Mouse (Mus musculus): ENCODE measurements around the gene Bcl9l. TPM values are rescaled to one million over a fixed set of nuclear protein-coding genes. Genes with fewer than 3 reads are reported as not detected.
A peak's percentile ranks its signal among the peaks of the same experiment; 100 is the strongest.

Bcl9l gene
- polyA plus RNA-seq, 1 experiment from 2014 or later = 10.7 TPM

DNA sequence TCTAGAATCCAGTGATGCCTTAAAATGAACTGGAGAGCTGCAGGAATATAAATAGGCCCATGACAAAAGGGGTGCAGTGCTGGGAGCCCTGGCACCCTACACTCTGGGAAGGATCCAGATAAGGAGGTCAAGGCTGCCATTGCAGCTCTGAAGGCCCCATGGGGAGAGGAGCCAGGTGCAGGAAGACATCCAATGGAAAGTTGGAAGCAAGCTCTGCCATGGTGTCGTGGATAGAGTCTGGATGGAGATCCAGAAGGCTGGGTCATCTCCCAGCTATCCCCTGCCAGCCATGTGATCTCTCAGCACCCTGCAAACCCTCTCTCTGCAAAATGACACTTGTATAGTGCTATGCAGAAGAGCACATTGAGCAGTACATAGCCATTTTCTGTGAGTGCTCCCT is 8.3 kb upstream of the Bcl9l start:
- ATAC-seq = no peak
- Histone ChIP-seq H3K9me3 (ENCODE audit: low read length) (no peaks in the 10 kb centered on the region), H3K4me1 (ENCODE audit: insufficient read depth, low read depth, low read length) (no peaks in the 10 kb centered on the region), H3K9ac (replicated peaks; ENCODE audit: low read depth) (no peak overlapping the region), H3K4me3 (ENCODE audit: low read depth, low read length) (no peak overlapping the region), H3K27ac (ENCODE audit: low read length) (no peak overlapping the region), H3K27me3 (replicated peaks; ENCODE audit: insufficient read depth, low read length) (no peaks in the 10 kb centered on the region), H3K4me2 (replicated peaks; ENCODE audit: low read depth, low read length) (no peak overlapping the region), H3K36me3 (ENCODE audit: insufficient read depth, low read length) (no peaks in the 10 kb centered on the region)
- TF ChIP-seq CTCF (IDR thresholded peaks at IDR 0.05) (no peak), EP300 (IDR thresholded peaks at IDR 0.05) (no peak)
- no peak for DNase-seq (ENCODE audit: low spot score)
- WGBS = 0% methylated on average over 1 of the region's 1 CpGs

DNA sequence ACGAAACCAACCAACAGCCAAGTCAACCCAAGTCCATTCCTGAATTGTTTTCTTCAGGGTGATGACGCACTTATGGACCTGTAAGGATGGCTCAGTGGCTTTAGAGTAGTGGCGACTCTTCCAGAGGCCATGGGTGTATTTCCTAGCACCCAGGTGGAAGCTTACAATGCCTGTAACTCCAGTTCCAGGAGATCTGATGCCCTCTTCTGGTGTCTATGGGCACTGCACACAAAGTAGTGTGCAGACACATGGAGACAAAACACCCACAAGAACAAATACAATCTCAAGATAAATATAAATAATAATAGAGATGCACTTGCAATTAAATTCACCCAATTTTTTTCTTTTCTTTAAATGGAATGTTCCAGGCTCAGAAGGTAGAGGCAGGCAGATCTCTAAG is 6.7 kb upstream of the Bcl9l start:
- Histone ChIP-seq H3K4me2 (replicated peaks; ENCODE audit: low read depth, low read length) (no peak overlapping the region), H3K4me1 (ENCODE audit: insufficient read depth, low read depth, low read length) (peaks cover 6% of the 10 kb centered on the region; the same call in 1 of the 2 replicates), H3K27me3 (replicated peaks; ENCODE audit: insufficient read depth, low read length) (no peaks in the 10 kb centered on the region), H3K36me3 (ENCODE audit: insufficient read depth, low read length) (no peaks in the 10 kb centered on the region), H3K9ac (replicated peaks; ENCODE audit: low read depth) (no peak overlapping the region), H3K9me3 (ENCODE audit: low read length) (no peaks in the 10 kb centered on the region), H3K27ac (ENCODE audit: low read length) (no peak overlapping the region), H3K4me3 (ENCODE audit: low read depth, low read length) (no peak overlapping the region)
- ATAC-seq (no peak), DNase-seq (ENCODE audit: low spot score) (no peak)
- TF ChIP-seq CTCF (IDR thresholded peaks at IDR 0.05) (peak; percentile 53), EP300 (IDR thresholded peaks at IDR 0.05) (no peak)
- WGBS = 96% methylated on average over 3 of the region's 3 CpGs

DNA sequence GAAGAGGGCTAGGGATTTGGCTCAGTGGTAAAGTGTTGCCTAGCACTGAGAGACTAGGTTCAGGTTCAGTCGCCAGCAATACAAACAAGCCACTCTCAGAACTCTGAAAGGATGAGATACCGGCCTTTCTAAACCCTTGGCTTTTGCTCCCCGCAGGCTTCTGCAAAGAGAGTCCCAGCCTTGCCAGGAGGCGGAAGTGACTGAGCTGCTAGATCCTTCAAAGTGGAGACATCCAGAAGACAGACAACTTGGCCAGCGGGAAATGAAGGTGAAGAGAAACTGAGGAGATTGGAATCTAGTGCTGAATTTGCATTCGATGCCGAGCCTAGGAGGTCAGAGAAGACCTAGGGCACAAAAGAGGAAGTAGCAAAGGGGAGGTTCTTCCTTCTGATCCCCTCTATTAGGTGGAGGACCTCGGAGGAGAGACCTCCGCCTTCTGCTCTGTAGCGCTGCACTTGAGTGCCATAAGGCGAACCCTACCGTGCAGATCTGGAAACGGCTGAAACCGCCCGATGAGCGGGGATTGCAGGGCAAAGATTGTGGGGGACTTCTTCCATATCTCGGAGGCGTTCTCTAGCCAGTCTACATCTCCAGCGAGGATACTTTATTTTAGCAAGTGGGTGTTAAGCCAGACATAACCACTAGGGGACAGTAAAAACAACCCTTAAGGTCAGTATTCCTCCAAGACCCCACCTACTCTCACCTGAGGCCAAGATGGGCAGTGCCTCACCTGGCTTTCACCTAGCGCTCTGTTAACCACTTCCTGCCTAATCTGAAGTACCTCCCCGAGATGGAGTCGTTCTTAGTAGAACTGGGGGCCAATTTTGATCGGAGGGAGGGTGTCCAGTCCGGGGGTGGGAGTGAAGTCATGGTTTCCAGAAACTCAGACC is 5.0 kb upstream of the Bcl9l start:
- ATAC-seq = peak; percentile 36
- H3K27ac ChIP-seq (ENCODE audit: low read length) = peak overlapping the region; percentile 89
- no peaks in the 10 kb centered on the region for H3K27me3 ChIP-seq (replicated peaks; ENCODE audit: insufficient read depth, low read length)
- H3K4me3 ChIP-seq (ENCODE audit: low read depth, low read length) = peak overlapping the region; percentile 55
- peak overlapping the region; percentile 56 for H3K9ac ChIP-seq (replicated peaks; ENCODE audit: low read depth)
- H3K9me3 ChIP-seq (ENCODE audit: low read length) = no peaks in the 10 kb centered on the region
- 6% methylated on average over 24 of the region's 24 CpGs for WGBS
- peak overlapping the region; percentile 95 for H3K4me2 ChIP-seq (replicated peaks; ENCODE audit: low read depth, low read length)
- TF ChIP-seq EP300 (IDR thresholded peaks at IDR 0.05) (no peak), CTCF (IDR thresholded peaks at IDR 0.05) (peak; percentile 93)
- H3K4me1 ChIP-seq (ENCODE audit: insufficient read depth, low read depth, low read length) = peaks cover 6% of the 10 kb centered on the region; the same call in 1 of the 2 replicates
- H3K36me3 ChIP-seq (ENCODE audit: insufficient read depth, low read length) = no peaks in the 10 kb centered on the region
- DNase-seq (ENCODE audit: low spot score) = peak; percentile 93

DNA sequence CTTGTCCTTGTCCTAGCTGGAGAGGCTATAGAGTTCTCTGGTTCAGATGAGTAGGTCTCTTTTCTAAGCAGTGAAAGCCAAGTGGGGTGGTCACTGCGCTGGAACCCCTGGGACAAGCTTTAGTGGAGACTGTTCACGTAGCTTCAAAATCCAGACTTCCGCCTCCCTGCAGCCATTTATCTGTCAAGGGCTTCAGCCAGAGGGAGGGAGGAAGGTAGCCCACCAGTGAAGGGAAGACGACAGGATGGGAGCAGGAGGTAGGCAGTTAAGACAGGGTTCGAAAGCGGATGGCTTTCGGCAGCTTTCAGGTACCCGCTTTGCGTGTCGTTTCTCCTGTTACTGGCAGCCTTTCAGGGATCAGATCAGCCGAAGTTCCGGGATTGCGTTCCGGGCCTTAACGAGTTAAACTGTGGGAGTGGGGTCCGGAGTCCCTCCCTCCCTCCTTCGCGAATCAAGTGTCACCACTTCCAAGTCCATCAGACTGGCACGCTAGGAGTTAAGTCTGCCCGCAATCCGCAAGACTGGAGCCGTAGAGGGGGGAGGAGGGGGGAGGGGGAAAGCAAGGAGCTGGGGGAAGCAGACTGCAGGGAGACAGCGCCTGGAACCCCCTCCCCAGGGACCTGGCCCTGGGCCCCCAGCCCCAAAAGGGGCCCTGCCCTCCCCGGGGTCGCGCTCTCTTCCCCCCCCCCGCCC is 4.2 kb upstream of the Bcl9l start:
- TF ChIP-seq CTCF (IDR thresholded peaks at IDR 0.05) = no peak
- H3K27me3 ChIP-seq (replicated peaks; ENCODE audit: insufficient read depth, low read length) = no peaks in the 10 kb centered on the region
- no peaks in the 10 kb centered on the region for H3K9me3 ChIP-seq (ENCODE audit: low read length)
- H3K4me1 ChIP-seq (ENCODE audit: insufficient read depth, low read depth, low read length) = peaks cover 6% of the 10 kb centered on the region; the same call in 1 of the 2 replicates
- ATAC-seq (peak; percentile 64), DNase-seq (ENCODE audit: low spot score) (peak; percentile 93)
- peak overlapping the region; percentile 56 for H3K9ac ChIP-seq (replicated peaks; ENCODE audit: low read depth)
- peak overlapping the region; percentile 89 for H3K27ac ChIP-seq (ENCODE audit: low read length)
- H3K4me2 ChIP-seq (replicated peaks; ENCODE audit: low read depth, low read length) = peak overlapping the region; percentile 95
- peak overlapping the region; percentile 55 for H3K4me3 ChIP-seq (ENCODE audit: low read depth, low read length)
- 0% methylated on average over 22 of the region's 27 CpGs for WGBS
- no peaks in the 10 kb centered on the region for H3K36me3 ChIP-seq (ENCODE audit: insufficient read depth, low read length)

DNA sequence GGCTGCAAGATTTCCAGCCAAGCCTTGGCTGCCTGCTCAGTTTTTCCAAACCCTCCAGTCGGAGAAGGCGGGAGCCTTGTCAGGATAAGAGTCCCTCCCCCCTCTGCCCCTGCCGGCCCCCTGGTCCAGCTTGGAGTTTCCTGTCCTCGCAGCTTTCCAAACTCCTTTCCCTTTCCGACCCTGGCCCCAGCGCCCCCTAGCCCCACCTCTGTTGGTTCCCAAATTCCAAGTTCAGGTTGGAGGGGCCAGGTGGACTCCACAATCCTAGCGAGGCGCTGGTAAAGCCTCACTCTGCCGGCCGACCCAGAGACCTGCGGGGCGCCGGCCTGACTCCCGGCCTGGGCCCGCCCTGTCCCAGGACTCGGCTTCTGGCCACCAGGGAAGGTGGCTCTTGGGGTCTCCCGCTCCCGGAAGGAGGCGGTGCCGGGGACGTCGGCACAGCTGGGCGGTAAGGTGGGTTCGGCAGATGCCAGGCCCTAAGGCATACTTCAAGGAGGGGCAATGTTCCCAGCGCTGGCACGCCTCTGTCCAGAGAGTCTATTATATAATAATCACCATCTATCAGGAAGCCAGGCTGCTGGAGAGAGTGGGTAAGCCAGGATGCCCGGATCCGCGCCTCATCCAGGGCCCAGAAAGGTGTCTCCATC is 3.5 kb upstream of the Bcl9l start:
- Histone ChIP-seq H3K4me1 (ENCODE audit: insufficient read depth, low read depth, low read length) (peaks cover 6% of the 10 kb centered on the region; the same call in 1 of the 2 replicates), H3K27me3 (replicated peaks; ENCODE audit: insufficient read depth, low read length) (no peaks in the 10 kb centered on the region), H3K27ac (ENCODE audit: low read length) (peak overlapping the region; percentile 89), H3K36me3 (ENCODE audit: insufficient read depth, low read length) (no peaks in the 10 kb centered on the region), H3K4me2 (replicated peaks; ENCODE audit: low read depth, low read length) (peak overlapping the region; percentile 95), H3K4me3 (ENCODE audit: low read depth, low read length) (peak overlapping the region; percentile 55), H3K9me3 (ENCODE audit: low read length) (no peaks in the 10 kb centered on the region), H3K9ac (replicated peaks; ENCODE audit: low read depth) (peak overlapping the region; percentile 56)
- WGBS = under 1% methylated on average over 29 of the region's 29 CpGs
- peak; percentile 95 for DNase-seq (ENCODE audit: low spot score)
- TF ChIP-seq CTCF (IDR thresholded peaks at IDR 0.05) (peak; percentile 45), EP300 (IDR thresholded peaks at IDR 0.05) (no peak)
- peak; percentile 57 for ATAC-seq
